Mouse (Mus musculus): ENCODE measurements around the gene Crip2.

DNA sequence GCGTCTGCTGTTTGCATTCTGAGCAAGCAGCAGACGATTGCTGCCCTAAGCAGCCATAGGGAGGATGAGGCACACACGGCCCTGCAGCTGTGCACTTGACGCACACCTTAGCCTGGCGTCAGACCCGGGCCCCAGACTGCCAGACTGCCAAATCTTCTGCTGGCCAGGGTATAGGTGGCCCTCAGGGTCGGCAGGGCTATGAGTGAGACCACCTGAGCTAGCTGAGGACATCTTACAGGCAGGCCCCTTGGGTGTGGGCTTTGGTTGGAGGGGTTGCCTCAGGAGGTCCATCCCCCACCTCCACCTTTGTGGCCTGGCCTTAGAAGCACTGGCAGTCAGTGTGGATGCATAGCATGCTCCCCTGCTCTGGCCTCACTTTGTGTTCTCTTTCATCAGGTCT is 4.6 kb upstream of the Crip2 start:
- TF ChIP-seq CTCF (IDR thresholded peaks at IDR 0.05; ENCODE audit: control insufficient read depth, insufficient read depth, low read length) (no peak), POLR2A (IDR thresholded peaks at IDR 0.05; ENCODE audit: borderline replicate concordance, control insufficient read depth, low read depth, low read length) (no peak)

Measured in bone marrow, adult 2 months (tissue).